Mouse (Mus musculus): ENCODE data around the gene Odf2. TPM values are rescaled to one million over a fixed set of nuclear protein-coding genes. Genes with fewer than 3 reads are reported as not detected.

Odf2 gene
- total and polyA plus RNA-seq, 2 experiments from 2014 or later, result 28.6 to 35.1 TPM

- Histone ChIP-seq H3K4me3 (ENCODE audit: low read depth, low read length) (no peak overlapping the region), H3K9me3 (replicated peaks; ENCODE audit: control insufficient read depth, low read length) (no peaks in the 10 kb centered on the region), H3K4me1 (ENCODE audit: control insufficient read depth, insufficient read depth) (no peaks in the 10 kb centered on the region), H3K27ac (ENCODE audit: low read depth) (no peak overlapping the region), H3K9ac (replicated peaks; ENCODE audit: low read depth, low read length) (no peak overlapping the region), H3K27me3 (ENCODE audit: control insufficient read depth, insufficient read depth, low read length) (no peaks in the 10 kb centered on the region), H3K4me2 (ENCODE audit: low read depth, low read length) (no peak overlapping the region), H3K36me3 (replicated peaks; ENCODE audit: control insufficient read depth, insufficient read depth, low read length) (peaks cover 50% of the 10 kb centered on the region)
- TF ChIP-seq CTCF (IDR thresholded peaks at IDR 0.05; ENCODE audit: low read depth) (no peak), EP300 (IDR thresholded peaks at IDR 0.05; ENCODE audit: low read depth) (no peak)
- WGBS, result 88% methylated on average over 10 of the region's 10 CpGs
- no peak for DNase-seq (ENCODE audit: low spot score)
- ATAC-seq (ENCODE audit: insufficient read depth, low read depth), result no peak
Measured at GRCm38 (mm10) chr2:29930506-29930905, 41.5 kb downstream of the Odf2 start.

GRCm38 (mm10) chr2:29931194-29931593, 42.2 kb downstream of the Odf2 start:
- Histone ChIP-seq H3K27me3 (ENCODE audit: control insufficient read depth, insufficient read depth, low read length) (no peaks in the 10 kb centered on the region), H3K4me2 (ENCODE audit: low read depth, low read length) (no peak overlapping the region), H3K4me1 (ENCODE audit: control insufficient read depth, insufficient read depth) (peaks cover 5% of the 10 kb centered on the region; the same call in 1 of the 2 replicates), H3K9ac (replicated peaks; ENCODE audit: low read depth, low read length) (no peak overlapping the region), H3K9me3 (replicated peaks; ENCODE audit: control insufficient read depth, low read length) (no peaks in the 10 kb centered on the region), H3K27ac (ENCODE audit: low read depth) (no peak overlapping the region), H3K4me3 (ENCODE audit: low read depth, low read length) (no peak overlapping the region), H3K36me3 (replicated peaks; ENCODE audit: control insufficient read depth, insufficient read depth, low read length) (peaks cover 43% of the 10 kb centered on the region)
- no peak for TF ChIP-seq EP300 (IDR thresholded peaks at IDR 0.05; ENCODE audit: low read depth)
- no peak for TF ChIP-seq CTCF (IDR thresholded peaks at IDR 0.05; ENCODE audit: low read depth)
- DNase-seq (ENCODE audit: low spot score) (no peak), ATAC-seq (ENCODE audit: insufficient read depth, low read depth) (no peak)
- 83% methylated on average over 6 of the region's 6 CpGs for WGBS

DNA sequence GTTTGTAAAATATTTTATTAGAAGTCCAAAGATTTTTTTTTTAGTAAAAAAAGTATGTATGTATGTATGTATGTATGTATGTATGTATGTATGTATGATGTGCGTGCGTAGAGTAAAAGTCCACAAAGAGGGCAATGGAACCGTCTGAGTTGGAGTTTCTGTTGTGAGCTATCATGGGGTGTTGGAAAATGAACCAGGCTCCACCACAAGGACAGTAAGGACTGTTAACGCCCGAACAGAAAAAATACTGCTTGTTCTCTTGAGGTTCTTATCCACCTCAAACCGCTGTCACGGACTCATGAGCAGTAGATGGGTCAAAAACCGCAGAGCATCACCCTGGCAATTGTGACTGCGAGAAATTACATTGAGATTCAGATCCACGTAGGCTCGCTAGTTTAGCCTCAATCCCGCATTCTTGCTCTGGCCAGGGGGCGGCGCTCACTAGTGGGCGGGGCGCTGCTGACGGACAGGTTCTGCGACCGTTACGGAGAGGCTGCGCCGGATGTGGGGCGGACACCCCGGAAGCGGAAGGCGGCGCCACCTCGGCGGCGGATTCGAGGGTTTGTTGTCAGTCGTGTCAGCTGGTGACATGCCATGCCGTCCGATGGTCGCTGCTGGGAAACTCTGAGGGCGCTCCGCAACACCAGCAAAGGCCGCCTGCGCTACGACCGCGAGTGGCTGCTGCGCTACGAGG, 46.0 kb downstream of the Odf2 start, which contains the start of gene Gle1:
TSS of gene Gle1 (plus strand) at position 521 of the 694 bp plus-strand sequence.
- DNase-seq (ENCODE audit: low spot score) (peak; percentile 91), ATAC-seq (ENCODE audit: insufficient read depth, low read depth) (peak; percentile 97)
- Histone ChIP-seq H3K4me3 (ENCODE audit: low read depth, low read length) (peak within 1 kb of the TSS; percentile 66), H3K9ac (replicated peaks; ENCODE audit: low read depth, low read length) (peak within 1 kb of the TSS; percentile 45), H3K9me3 (replicated peaks; ENCODE audit: control insufficient read depth, low read length) (no peaks in the 10 kb centered on the region), H3K4me1 (ENCODE audit: control insufficient read depth, insufficient read depth) (peaks cover 6% of the 10 kb centered on the region; the same call in 1 of the 2 replicates), H3K27ac (ENCODE audit: low read depth) (peak within 1 kb of the TSS; percentile 75), H3K36me3 (replicated peaks; ENCODE audit: control insufficient read depth, insufficient read depth, low read length) (peaks cover 40% of the 10 kb centered on the region), H3K27me3 (ENCODE audit: control insufficient read depth, insufficient read depth, low read length) (no peaks in the 10 kb centered on the region), H3K4me2 (ENCODE audit: low read depth, low read length) (peak within 1 kb of the TSS; percentile 60)
- TF ChIP-seq EP300 (IDR thresholded peaks at IDR 0.05; ENCODE audit: low read depth) (no peak), CTCF (IDR thresholded peaks at IDR 0.05; ENCODE audit: low read depth) (peak; percentile 64)
- 3% methylated on average over 44 of the region's 44 CpGs for WGBS

- no peak overlapping the region for H3K4me3 ChIP-seq (ENCODE audit: low read depth, low read length)
- no peak for TF ChIP-seq EP300 (IDR thresholded peaks at IDR 0.05; ENCODE audit: low read depth)
- no peak for TF ChIP-seq CTCF (IDR thresholded peaks at IDR 0.05; ENCODE audit: low read depth)
- no peaks in the 10 kb centered on the region for H3K9me3 ChIP-seq (replicated peaks; ENCODE audit: control insufficient read depth, low read length)
- no peaks in the 10 kb centered on the region for H3K27me3 ChIP-seq (ENCODE audit: control insufficient read depth, insufficient read depth, low read length)
- H3K4me2 ChIP-seq (ENCODE audit: low read depth, low read length), result no peak overlapping the region
- DNase-seq (ENCODE audit: low spot score), result no peak
- no peak for ATAC-seq (ENCODE audit: insufficient read depth, low read depth)
- H3K9ac ChIP-seq (replicated peaks; ENCODE audit: low read depth, low read length), result no peak overlapping the region
- H3K27ac ChIP-seq (ENCODE audit: low read depth), result no peak overlapping the region
- 84% methylated on average over 9 of the region's 9 CpGs for WGBS
- peaks cover 69% of the 10 kb centered on the region for H3K36me3 ChIP-seq (replicated peaks; ENCODE audit: control insufficient read depth, insufficient read depth, low read length)
- H3K4me1 ChIP-seq (ENCODE audit: control insufficient read depth, insufficient read depth), result peaks cover 6% of the 10 kb centered on the region; the same call in 1 of the 2 replicates
Measured at GRCm38 (mm10) chr2:29940073-29940472, 51.1 kb downstream of the Odf2 start.

- Histone ChIP-seq H3K9ac (replicated peaks; ENCODE audit: low read depth, low read length) (no peak overlapping the region), H3K4me3 (ENCODE audit: low read depth, low read length) (no peak overlapping the region), H3K4me2 (ENCODE audit: low read depth, low read length) (no peak overlapping the region), H3K36me3 (replicated peaks; ENCODE audit: control insufficient read depth, insufficient read depth, low read length) (peaks cover 69% of the 10 kb centered on the region), H3K9me3 (replicated peaks; ENCODE audit: control insufficient read depth, low read length) (no peaks in the 10 kb centered on the region), H3K27me3 (ENCODE audit: control insufficient read depth, insufficient read depth, low read length) (no peaks in the 10 kb centered on the region), H3K27ac (ENCODE audit: low read depth) (no peak overlapping the region), H3K4me1 (ENCODE audit: control insufficient read depth, insufficient read depth) (peaks cover 5% of the 10 kb centered on the region; the same call in 1 of the 2 replicates)
- WGBS, result 92% methylated on average over 7 of the region's 7 CpGs
- no peak for TF ChIP-seq EP300 (IDR thresholded peaks at IDR 0.05; ENCODE audit: low read depth)
- TF ChIP-seq CTCF (IDR thresholded peaks at IDR 0.05; ENCODE audit: low read depth), result no peak
- ATAC-seq (ENCODE audit: insufficient read depth, low read depth) (no peak), DNase-seq (ENCODE audit: low spot score) (no peak)
Measured at GRCm38 (mm10) chr2:29940826-29941225, 51.8 kb downstream of the Odf2 start.
